In genomic region chr1:91277480-91277879, GRCm38 (mm10) we compare ENCODE assay signal across 24 mouse cellular contexts. TPM values are rescaled to one million over a fixed set of nuclear protein-coding genes. Genes with fewer than 3 reads are reported as not detected.
"Had no signal": no experiment of that assay in that cellular context is flagged by ENCODE, and none has a peak within 500 bp of the region (broad histone marks: within the 10 kb centered on the region; RNA-seq: fewer than 3 reads in every experiment).

No protein-coding gene starts in this region.

- H3K4me3 ChIP-seq: lung, embryonic 15.5 days; megakaryocyte, embryonic 14.5 days; midbrain, embryonic 10.5 days; midbrain, embryonic 12.5 days; myocyte; neural tube, embryonic 13.5 days; neural tube, embryonic 15.5 days had no signal

- H3K4me1 ChIP-seq: lung, embryonic 15.5 days; midbrain, embryonic 10.5 days; midbrain, embryonic 12.5 days; neural tube, embryonic 13.5 days; neural tube, embryonic 15.5 days had no signal

- H3K9ac ChIP-seq: lung, embryonic 15.5 days; midbrain, embryonic 12.5 days; neural tube, embryonic 13.5 days; neural tube, embryonic 15.5 days had no signal

- H3K27me3 ChIP-seq: lung, embryonic 15.5 days; megakaryocyte, embryonic 14.5 days; midbrain, embryonic 12.5 days; neural tube, embryonic 13.5 days; neural tube, embryonic 15.5 days had no signal

- H3K9me3 ChIP-seq: lung, embryonic 15.5 days; megakaryocyte, embryonic 14.5 days; midbrain, embryonic 10.5 days; midbrain, embryonic 12.5 days; neural tube, embryonic 13.5 days; neural tube, embryonic 15.5 days had no signal

- H3K27ac ChIP-seq: lung, embryonic 15.5 days; macrophage; midbrain, embryonic 10.5 days; midbrain, embryonic 12.5 days; neural tube, embryonic 13.5 days; neural tube, embryonic 15.5 days had no signal

- H3K4me2 ChIP-seq: lung, embryonic 15.5 days; midbrain, embryonic 12.5 days; neural tube, embryonic 13.5 days; neural tube, embryonic 15.5 days had no signal

- ATAC-seq: lung, postnatal 0 days; midbrain, embryonic 16.5 days had no signal

- DNase-seq: lung, adult 2 months; lung, postnatal 14 days; lung, postnatal 36 days; midbrain, embryonic 14.5 days; retina, postnatal 1 day; right cerebral cortex, adult 18-20 months; right cerebral cortex, postnatal 25 days; right cerebral cortex, postnatal 4 days; spleen, adult 18-20 months; thymus, adult 18-20 months; thymus, postnatal 14 days; thymus, postnatal 36 days had no signal

RNA-seq across cellular contexts. Expression of gene Espnl, which starts 44.4 kb away (rescaled TPM):
- polyA plus RNA-seq: liver, embryonic 16.5 days; lung, postnatal 0 days; macrophage; midbrain, embryonic 10.5 days; stomach, embryonic 14.5 days had no signal
